Mouse (Mus musculus) heart, adult 2 months (tissue): Measurements from ENCODE around the gene Tbx15.

Source experiments
- CTCF ChIP-seq: fragments of 200-600 bp; IDR thresholded peaks from 2 replicates; pipeline ENCODE4 v1.8.1; 2022; ENCODE audit warnings: antibody characterized with exemption, mild to moderate bottlenecking, moderate library complexity
- EP300 ChIP-seq: fragments of 200-500 bp; IDR thresholded peaks from 2 replicates; pipeline ENCODE4 v1.6.1; 2011; ENCODE audit warnings: low read depth, low read length, control low read depth; ENCODE audit not compliant: insufficient read depth

DNA sequence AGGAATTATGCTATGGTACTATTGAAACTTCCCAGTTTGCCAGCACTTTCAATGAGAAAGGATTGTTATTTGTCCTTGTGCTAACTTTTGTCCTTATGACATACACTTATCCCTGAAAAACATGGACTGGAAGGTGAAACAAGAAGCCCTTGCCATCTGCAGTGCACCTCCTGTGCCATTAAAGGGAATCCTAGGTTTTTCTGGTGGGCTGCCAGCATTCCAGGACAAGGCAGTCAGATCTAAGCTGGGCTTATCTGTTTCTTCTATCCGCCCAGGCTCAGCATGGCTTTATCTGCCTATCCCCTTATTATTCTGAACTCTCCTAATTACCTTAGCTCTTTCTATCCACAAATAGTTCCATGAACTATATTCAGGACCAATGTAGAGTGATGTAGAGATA, 98.6 kb downstream of the Tbx15 start:
- TF ChIP-seq CTCF (no peak), EP300 (no peak)
